Mouse (Mus musculus) midbrain, embryonic 15.5 days (tissue): Measurements from ENCODE around the gene Tmed3. TPM values are rescaled to one million over a fixed set of nuclear protein-coding genes. Genes with fewer than 3 reads are reported as not detected.
A peak's percentile ranks its signal among the peaks of the same experiment; 100 is the strongest.

Experiments
- ATAC-seq: fragments of 200-750 bp; cut with Nextera tagmentation; replicated peaks from 2 replicates; pipeline ENCODE4 v1.8.0; 2017; ENCODE audit warnings: moderate TSS enrichment
- H3K27ac ChIP-seq: fragments of 300-500 bp; sonication (generic); 2 replicates; pipeline ENCODE4 v1.5.1; 2015; ENCODE audit warnings: mild to moderate bottlenecking, inconsistent platforms
- H3K27me3 ChIP-seq: fragments of 300-500 bp; sonication (generic); replicated peaks from 2 replicates; pipeline ENCODE4 v1.6.1; 2015; ENCODE audit warnings: inconsistent platforms
- H3K36me3 ChIP-seq: fragments of 300-500 bp; sonication (generic); replicated peaks from 2 replicates; pipeline ENCODE4 v1.6.1; 2015; ENCODE audit warnings: inconsistent platforms
- H3K4me1 ChIP-seq: fragments of 300-500 bp; sonication (generic); 2 replicates; pipeline ENCODE4 v1.6.1; 2015; ENCODE audit warnings: inconsistent platforms
- H3K4me2 ChIP-seq: fragments of 300-500 bp; sonication (generic); 2 replicates; pipeline ENCODE4 v1.6.1; 2015; ENCODE audit warnings: inconsistent platforms, mild to moderate bottlenecking, moderate library complexity
- H3K4me3 ChIP-seq: fragments of 300-500 bp; sonication (generic); 2 replicates; pipeline ENCODE4 v1.5.1; 2015; ENCODE audit warnings: mild to moderate bottlenecking, inconsistent platforms
- H3K9ac ChIP-seq: fragments of 300-500 bp; sonication (generic); 2 replicates; pipeline ENCODE4 v1.6.1; 2015; ENCODE audit warnings: mild to moderate bottlenecking, inconsistent platforms
- H3K9me3 ChIP-seq: fragments of 300-500 bp; sonication (generic); 2 replicates; pipeline ENCODE4 v1.6.1; 2016; ENCODE audit warnings: inconsistent platforms
- WGBS: fragments of 180-500 bp; shearing (Covaris S2); methylation state at CpG from one replicate; pipeline ENCODE4 v1.1.7; 2015; ENCODE audit warnings: mixed read lengths; 5-methylcytosine and 5-hydroxymethylcytosine counted together
- polyA plus RNA-seq: library from polyadenylated mRNA; unstranded; fragments of >200 nt; fragmentation: Nextera tagmentation; extraction: Ambion mirVana; gene quantifications from 2 replicates; pipeline ENCODE4 v1.2.1, GENCODE M21; 2015

Gene Tmed3
- polyA plus RNA-seq: 52.7 and 58.4 TPM in 2 replicates

DNA sequence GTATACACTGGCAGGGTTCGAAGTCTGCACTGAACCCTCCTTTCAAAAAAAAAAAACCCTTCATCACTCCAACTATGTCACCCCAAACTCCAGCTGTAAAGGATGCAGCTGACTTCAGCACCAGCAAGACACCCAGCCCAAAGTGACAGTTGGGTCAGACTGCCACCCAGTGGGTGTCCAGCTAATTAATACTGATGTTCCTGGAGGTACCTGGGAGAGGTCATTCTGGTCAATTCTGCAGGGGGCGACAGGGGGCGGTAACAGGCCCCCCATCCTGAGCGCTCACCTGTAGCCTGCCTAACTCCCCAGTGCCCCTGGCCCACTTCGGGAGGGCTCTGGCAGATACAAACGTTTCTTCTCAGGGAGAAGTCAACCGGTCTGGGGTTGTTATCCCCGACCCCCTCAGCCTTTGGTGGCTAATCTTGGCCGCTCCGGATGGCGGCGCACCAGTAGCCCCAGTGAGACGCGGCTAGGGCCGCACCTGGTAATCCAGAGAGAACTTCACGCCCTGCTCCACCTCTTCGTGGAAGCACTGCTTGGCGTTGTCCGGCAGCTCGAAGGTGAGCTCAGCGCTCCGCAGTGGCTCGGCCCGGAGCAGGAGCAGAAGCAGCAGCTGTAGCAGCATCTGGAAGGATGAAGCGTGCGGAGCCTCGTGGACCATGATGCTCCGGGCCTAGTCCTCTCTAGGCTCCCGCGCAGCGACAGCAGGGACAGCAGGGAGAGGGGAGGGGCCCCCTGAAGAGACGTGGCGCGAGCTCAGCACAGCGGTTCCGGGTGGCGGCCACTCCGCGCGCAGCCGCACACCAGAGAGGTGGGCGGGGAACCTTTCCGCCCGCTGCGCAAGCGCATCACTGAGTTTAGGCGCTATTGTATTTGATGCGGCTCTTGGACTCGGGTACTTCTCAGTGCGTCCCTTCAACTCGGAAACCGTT lies at the start of gene Tmed3:
Tmed3 (minus strand) TSS at position 804 of the 932 bp plus-strand sequence.
- H3K9ac ChIP-seq: peak within 1 kb of the TSS; percentile 77
- H3K27ac ChIP-seq: peak within 1 kb of the TSS; percentile 82
- no peaks in the 10 kb centered on the region for H3K9me3 ChIP-seq
- H3K36me3 ChIP-seq: peaks cover 2% of the 10 kb centered on the region; the same call in 1 of the 2 replicates
- no peaks in the 10 kb centered on the region for H3K27me3 ChIP-seq
- H3K4me3 ChIP-seq: peak within 1 kb of the TSS; percentile 69
- H3K4me2 ChIP-seq: peak within 1 kb of the TSS; percentile 94
- ATAC-seq: peak; percentile 100
- H3K4me1 ChIP-seq: peaks cover 13% of the 10 kb centered on the region
- WGBS: 2% methylated on average over 52 of the region's 52 CpGs

DNA sequence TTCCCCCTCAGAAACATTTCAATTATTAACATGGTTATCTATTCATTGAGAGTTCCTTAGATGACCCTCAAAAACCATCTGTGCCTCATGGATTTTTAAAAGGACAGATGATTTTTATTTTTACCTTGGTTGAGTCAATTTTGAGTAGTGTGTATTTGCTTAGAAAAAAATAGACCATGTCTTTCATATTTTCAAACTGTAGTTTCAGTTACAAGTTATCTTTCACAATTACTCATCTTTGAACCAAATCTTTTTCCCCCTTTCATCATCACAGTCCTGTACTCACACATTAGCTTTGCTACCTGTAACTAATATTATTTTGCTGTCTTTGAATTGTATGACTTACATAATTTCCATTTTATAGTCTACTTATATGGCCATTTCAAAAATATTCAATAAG lies 35.2 kb upstream of the Tmed3 start:
- H3K4me2 ChIP-seq: no peak overlapping the region
- no peaks in the 10 kb centered on the region for H3K36me3 ChIP-seq
- H3K27ac ChIP-seq: no peak overlapping the region
- ATAC-seq: no peak
- H3K4me1 ChIP-seq: peaks cover 12% of the 10 kb centered on the region
- H3K9me3 ChIP-seq: no peaks in the 10 kb centered on the region
- no peak overlapping the region for H3K9ac ChIP-seq
- H3K4me3 ChIP-seq: no peak overlapping the region
- peaks cover 16% of the 10 kb centered on the region for H3K27me3 ChIP-seq

DNA sequence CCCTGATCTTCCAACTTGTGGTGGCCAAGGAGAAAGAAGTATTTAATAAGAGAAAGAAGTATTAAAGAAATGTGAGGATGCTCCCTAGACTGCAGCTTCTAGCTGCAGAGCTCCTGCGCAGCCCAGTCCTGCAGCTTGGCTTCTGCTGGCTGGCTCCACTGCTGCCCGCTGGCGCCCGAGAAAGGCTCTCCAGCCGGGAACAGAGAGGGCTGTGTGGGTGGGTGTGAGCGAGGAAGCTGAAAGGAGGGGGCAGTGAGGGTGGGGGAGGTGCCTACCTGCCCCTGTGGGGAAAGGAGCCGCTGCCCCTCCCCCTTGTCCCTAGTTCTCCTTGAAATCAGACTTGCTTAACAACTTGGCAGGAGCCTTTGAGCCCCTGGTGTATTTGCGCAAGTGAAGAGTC lies 33.4 kb upstream of the Tmed3 start, which contains the start of gene Ankrd34c:
Ankrd34c (minus strand) TSS at position 181 of the 400 bp plus-strand sequence.
- Histone ChIP-seq H3K27me3 (peaks cover 16% of the 10 kb centered on the region), H3K9me3 (no peaks in the 10 kb centered on the region), H3K4me3 (peak within 1 kb of the TSS; percentile 32), H3K9ac (no peak within 1 kb of the TSS), H3K27ac (no peak within 1 kb of the TSS), H3K4me1 (peaks cover 12% of the 10 kb centered on the region), H3K36me3 (no peaks in the 10 kb centered on the region), H3K4me2 (peak within 1 kb of the TSS; percentile 54)
- ATAC-seq: peak; percentile 88
- 0% methylated on average over 8 of the region's 8 CpGs for WGBS

DNA sequence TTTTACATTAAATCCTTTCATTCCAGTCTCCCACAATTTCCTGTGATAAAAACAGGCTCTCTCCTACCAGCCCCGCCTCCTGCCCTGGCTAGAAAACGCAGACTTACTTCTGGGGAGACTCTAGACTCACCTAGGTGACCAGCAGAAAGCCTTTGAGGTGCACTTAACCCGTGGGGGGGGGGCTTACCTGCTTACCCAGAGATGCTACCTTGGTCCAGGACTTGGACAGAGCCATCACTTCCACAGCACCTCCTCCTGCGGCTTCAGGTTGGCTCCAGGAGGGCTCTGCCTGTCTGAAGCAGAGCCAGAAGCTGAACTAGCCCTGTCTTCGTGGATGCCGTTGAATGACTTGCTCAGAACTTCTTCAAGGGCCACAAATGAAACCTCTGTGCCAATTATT lies 33.0 kb upstream of the Tmed3 start:
- 14% methylated on average over 6 of the region's 6 CpGs for WGBS
- Histone ChIP-seq H3K4me3 (peak overlapping the region; percentile 32), H3K9me3 (no peaks in the 10 kb centered on the region), H3K27me3 (peaks cover 16% of the 10 kb centered on the region), H3K9ac (no peak overlapping the region), H3K4me1 (peaks cover 12% of the 10 kb centered on the region), H3K36me3 (no peaks in the 10 kb centered on the region), H3K27ac (no peak overlapping the region), H3K4me2 (peak overlapping the region; percentile 54)
- peak; percentile 69 for ATAC-seq

DNA sequence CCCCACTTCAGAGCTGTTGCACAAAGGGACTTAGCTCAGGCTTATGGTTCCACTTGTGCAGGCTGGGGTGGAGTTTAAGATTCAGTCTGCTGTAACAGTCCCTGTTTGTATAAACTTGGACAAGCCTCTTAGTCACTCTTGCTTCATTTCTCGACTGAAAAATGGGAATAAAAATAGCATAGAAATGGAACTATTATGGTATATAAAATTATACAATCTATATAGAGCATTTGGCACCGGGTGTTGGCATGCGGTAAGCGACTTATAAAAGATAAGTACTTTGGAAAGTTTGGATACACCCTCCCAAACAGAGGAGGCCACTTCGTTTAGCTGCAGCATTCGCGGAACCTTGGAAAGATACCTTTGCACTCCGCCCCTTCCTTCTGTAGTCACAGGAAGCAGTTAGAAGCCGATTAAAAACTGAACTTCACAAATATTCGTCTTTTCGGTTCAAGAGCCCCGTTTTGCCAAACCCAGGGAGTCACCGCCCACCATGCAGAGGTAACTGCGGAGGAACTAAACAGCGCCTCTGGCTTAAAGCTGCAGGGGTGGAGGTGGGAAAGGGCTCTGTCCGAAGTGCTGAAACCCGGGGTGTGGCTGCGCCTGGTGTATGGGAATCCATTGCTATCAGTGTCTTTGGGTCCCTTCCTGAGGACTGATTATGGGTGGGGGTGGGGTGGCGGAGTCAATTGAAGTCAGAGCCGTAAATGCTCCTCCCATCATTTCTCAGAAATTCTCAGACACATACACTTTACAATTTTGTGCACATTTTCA lies 32.3 kb upstream of the Tmed3 start:
- Histone ChIP-seq H3K9me3 (no peaks in the 10 kb centered on the region), H3K36me3 (no peaks in the 10 kb centered on the region), H3K9ac (no peak overlapping the region), H3K4me1 (peaks cover 12% of the 10 kb centered on the region), H3K4me2 (peak overlapping the region; percentile 54), H3K27ac (no peak overlapping the region), H3K27me3 (peaks cover 16% of the 10 kb centered on the region), H3K4me3 (peak overlapping the region; percentile 32)
- WGBS: 5% methylated on average over 20 of the region's 20 CpGs
- ATAC-seq: peak; percentile 75

DNA sequence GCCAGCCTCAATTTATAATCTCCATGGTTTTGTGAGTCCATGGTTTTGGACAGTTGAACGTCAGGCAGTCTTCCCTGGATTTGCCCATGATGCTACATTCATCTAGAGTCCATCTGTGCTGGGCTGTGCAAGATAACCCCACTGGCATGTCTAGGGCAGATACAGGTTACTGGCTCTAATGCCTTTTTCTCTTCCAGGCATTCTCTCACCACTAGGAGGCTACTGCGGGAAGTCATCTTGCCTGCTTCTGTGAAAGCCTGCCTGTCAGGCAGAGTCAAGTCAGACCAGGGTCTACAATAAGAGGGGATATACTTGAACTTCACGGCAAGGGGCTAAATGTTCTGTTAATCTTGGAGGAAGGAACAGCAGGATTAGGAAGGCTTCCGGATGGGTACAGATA lies 2.0 kb upstream of the Tmed3 start:
- no peak overlapping the region for H3K27ac ChIP-seq
- no peaks in the 10 kb centered on the region for H3K27me3 ChIP-seq
- WGBS: 22% methylated on average over 4 of the region's 4 CpGs
- no peaks in the 10 kb centered on the region for H3K9me3 ChIP-seq
- H3K36me3 ChIP-seq: no peaks in the 10 kb centered on the region
- H3K4me1 ChIP-seq: peaks cover 13% of the 10 kb centered on the region
- no peak overlapping the region for H3K4me3 ChIP-seq
- no peak overlapping the region for H3K9ac ChIP-seq
- H3K4me2 ChIP-seq: no peak overlapping the region
- no peak for ATAC-seq

DNA sequence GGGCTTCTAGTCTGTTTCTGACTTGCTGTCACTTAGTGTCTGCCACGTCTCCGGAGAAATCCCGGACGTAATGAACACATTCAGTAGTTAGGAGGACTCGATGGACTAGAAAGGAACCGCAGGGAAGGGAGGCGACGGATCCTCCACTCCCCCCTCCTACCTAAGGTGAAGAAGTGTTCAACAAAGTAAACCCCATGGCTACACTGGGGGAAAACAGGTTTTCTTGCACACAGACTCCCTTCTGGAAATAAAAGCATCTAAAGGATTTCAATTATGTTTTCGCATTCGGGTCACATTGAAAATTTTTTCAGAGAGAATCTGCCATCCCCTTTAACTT lies 297 bp upstream of the Tmed3 start:
- peak overlapping the region; percentile 77 for H3K9ac ChIP-seq
- H3K4me2 ChIP-seq: peak overlapping the region; percentile 94
- H3K27me3 ChIP-seq: no peaks in the 10 kb centered on the region
- no peak for ATAC-seq
- WGBS: 10% methylated on average over 10 of the region's 10 CpGs
- H3K4me1 ChIP-seq: peaks cover 13% of the 10 kb centered on the region
- no peaks in the 10 kb centered on the region for H3K9me3 ChIP-seq
- H3K27ac ChIP-seq: peak overlapping the region; percentile 82
- peak overlapping the region; percentile 69 for H3K4me3 ChIP-seq
- no peaks in the 10 kb centered on the region; the same call in 1 of the 2 replicates for H3K36me3 ChIP-seq

DNA sequence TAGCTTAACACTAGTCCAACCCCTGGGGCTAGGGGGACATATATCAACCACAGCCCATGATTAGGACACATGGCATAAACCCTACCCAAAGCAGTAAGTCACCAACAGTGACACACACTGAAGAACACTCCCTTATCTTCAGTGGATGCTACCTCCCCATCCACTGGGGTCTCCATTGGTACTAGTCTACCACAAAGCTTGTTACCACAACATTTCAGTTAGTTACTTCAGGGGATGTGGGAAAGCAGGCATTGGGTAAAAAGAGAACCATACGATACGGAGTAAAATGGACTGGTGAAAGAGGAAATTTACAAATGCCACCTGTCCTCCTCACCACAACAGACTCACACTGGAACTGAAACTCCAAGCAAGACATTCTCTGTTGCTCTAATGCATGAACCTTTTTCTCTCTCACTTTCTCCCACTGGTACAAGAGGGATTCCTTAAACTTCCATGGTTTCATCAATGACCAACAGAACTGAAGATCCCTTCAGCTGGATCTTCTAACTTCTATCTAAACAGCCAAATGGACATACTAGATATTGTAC lies 3.9 kb downstream of the Tmed3 start:
- H3K9me3 ChIP-seq: no peaks in the 10 kb centered on the region
- H3K36me3 ChIP-seq: peaks cover 13% of the 10 kb centered on the region; the same call in 1 of the 2 replicates
- peaks cover 13% of the 10 kb centered on the region for H3K4me1 ChIP-seq
- ATAC-seq: no peak
- H3K27me3 ChIP-seq: no peaks in the 10 kb centered on the region
- no peak overlapping the region for H3K4me2 ChIP-seq
- H3K4me3 ChIP-seq: no peak overlapping the region
- WGBS: 99% methylated on average over 2 of the region's 2 CpGs
- H3K9ac ChIP-seq: no peak overlapping the region
- H3K27ac ChIP-seq: no peak overlapping the region

DNA sequence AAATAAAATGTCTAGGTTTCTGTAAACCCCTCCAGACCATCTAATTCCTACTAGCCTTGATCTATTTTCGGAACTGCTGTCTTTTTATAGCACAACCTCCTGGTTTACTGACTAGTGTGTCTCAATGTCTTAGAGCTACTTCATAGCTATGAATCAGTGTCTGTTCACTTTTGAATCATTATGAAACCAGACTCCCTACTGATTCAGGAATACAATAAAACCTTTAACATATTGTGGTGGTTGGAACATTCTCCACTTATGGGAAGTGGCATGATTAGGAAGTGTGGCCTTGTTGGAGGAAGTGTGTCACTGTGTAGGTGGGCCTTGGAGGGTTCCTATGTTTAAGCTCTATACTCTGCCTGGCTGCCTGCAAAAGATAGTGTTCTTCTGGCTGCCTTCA lies 9.7 kb downstream of the Tmed3 start:
- Histone ChIP-seq H3K9ac (no peak overlapping the region), H3K4me2 (no peak overlapping the region), H3K4me3 (no peak overlapping the region), H3K9me3 (no peaks in the 10 kb centered on the region), H3K27me3 (no peaks in the 10 kb centered on the region), H3K36me3 (peaks cover 13% of the 10 kb centered on the region; the same call in 1 of the 2 replicates), H3K4me1 (no peaks in the 10 kb centered on the region), H3K27ac (no peak overlapping the region)
- no peak for ATAC-seq
- 91% methylated on average over 1 of the region's 1 CpGs for WGBS

DNA sequence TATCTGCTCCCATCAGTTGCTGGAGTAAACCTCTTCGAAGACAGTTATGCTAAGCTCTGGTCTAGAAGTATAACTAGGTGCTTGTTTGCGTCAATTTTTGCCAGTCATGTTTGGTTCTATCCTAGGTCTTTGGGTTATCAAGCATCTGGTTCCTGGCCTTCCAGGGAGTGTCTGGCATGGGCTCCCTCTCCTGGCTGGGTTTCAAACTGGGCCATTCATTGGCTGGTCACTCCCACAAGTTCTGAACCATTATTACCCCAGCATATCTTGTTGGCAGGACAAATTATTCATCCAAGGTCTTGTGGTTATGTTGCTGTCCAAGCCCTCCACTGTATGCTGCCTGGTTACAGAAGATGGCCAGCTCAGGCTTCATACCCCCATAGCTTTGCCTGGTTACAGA lies 11.2 kb downstream of the Tmed3 start:
- 90% methylated on average over 2 of the region's 2 CpGs for WGBS
- H3K4me1 ChIP-seq: no peaks in the 10 kb centered on the region
- H3K36me3 ChIP-seq: peaks cover 2% of the 10 kb centered on the region; the same call in 1 of the 2 replicates
- H3K27ac ChIP-seq: no peak overlapping the region
- H3K9ac ChIP-seq: no peak overlapping the region
- ATAC-seq: no peak
- H3K4me3 ChIP-seq: no peak overlapping the region
- no peaks in the 10 kb centered on the region for H3K9me3 ChIP-seq
- H3K4me2 ChIP-seq: no peak overlapping the region
- no peaks in the 10 kb centered on the region for H3K27me3 ChIP-seq

DNA sequence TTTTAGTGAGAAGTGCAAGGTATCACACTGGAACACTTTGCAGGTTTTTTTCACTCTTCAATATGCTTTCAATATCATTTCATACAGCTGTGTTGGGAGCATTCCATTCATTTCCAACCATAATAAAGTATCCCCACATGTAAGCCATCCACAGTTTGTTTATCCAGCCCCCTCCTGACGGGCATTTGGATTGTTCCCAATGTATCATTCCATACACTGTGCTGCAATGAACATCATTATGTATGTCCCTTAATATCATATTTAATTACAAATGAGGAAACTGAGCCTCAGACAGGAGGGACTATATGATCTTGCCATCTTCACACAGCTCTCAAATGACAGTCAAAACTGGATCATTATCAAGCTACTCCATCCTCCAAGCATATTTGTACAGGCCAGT lies 15.7 kb downstream of the Tmed3 start:
- Histone ChIP-seq H3K4me1 (no peaks in the 10 kb centered on the region), H3K4me3 (no peak overlapping the region), H3K27me3 (no peaks in the 10 kb centered on the region), H3K9me3 (no peaks in the 10 kb centered on the region), H3K4me2 (no peak overlapping the region), H3K27ac (no peak overlapping the region), H3K36me3 (no peaks in the 10 kb centered on the region), H3K9ac (no peak overlapping the region)
- no peak for ATAC-seq
- WGBS: 70% methylated on average over 1 of the region's 1 CpGs
